Mouse (Mus musculus): ENCODE results near the gene Plcd3. TPM values are rescaled to one million over a fixed set of nuclear protein-coding genes. Genes with fewer than 3 reads are reported as not detected.

Plcd3 gene
- total and polyA plus RNA-seq, 3 experiments: 2.0 to 2.6 TPM; not detected in 1

DNA sequence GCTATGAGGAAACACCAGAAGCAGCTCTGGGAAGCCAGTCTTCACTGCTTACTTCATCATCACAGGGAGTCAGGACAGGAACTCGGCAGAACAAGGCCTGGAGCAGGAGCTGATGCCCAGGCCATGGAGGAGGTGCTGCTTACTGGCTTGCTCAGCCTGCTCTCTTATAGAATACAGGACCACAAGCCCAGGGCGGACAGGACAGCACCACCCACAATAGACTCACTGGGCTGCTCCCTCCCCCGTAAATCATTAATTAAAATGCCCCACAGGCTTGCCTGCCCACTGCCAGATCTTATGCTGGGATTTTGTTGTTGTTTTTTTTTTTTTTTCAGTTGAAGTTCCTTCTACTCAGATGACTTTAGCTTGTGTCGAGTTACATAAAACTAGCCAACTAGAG, 46.3 kb upstream of the Plcd3 start:
- Histone ChIP-seq H3K79me2 (ENCODE audit: control insufficient read depth, insufficient read depth, low read length, poor library complexity) (no peaks in the 10 kb centered on the region), H3K9me3 (replicated peaks; ENCODE audit: insufficient read depth, low read length) (no peaks in the 10 kb centered on the region), H3K4me3 (ENCODE audit: control insufficient read depth in 1 of 2, insufficient read depth in 1 of 2, low read depth in 2 of 2, low read length in 2 of 2) (no peak overlapping the region), H3K36me3 (ENCODE audit: control insufficient read depth in 1 of 2, insufficient read depth in 2 of 2, low read length in 2 of 2) (peaks cover 0 to 4% of the 10 kb centered on the region in 2 experiments; a peak in 1 of 4 replicates), H3K27me3 (ENCODE audit: control insufficient read depth in 1 of 2, insufficient read depth in 2 of 2, low read length in 2 of 2) (peaks cover 0 to 1% of the 10 kb centered on the region in 2 experiments; a peak in 1 of 4 replicates), H3K27ac (ENCODE audit: control insufficient read depth, low read depth, low read length) (no peak overlapping the region), H3K9ac (ENCODE audit: control insufficient read depth, low read depth, low read length, poor library complexity, severe bottlenecking) (no peak overlapping the region), H3K4me1 (ENCODE audit: control insufficient read depth in 1 of 2, insufficient read depth in 2 of 2, low read length in 2 of 2) (peaks cover 0 to 5% of the 10 kb centered on the region in 2 experiments; a peak in 3 of 4 replicates)
- TF ChIP-seq MAX (IDR thresholded peaks at IDR 0.05; ENCODE audit: low read length) (no peak), POLR2AphosphoS2 (IDR thresholded peaks at IDR 0.05; ENCODE audit: low read length) (no peak), SIN3A (IDR thresholded peaks at IDR 0.05; ENCODE audit: low read length) (no peak), TBP (IDR thresholded peaks at IDR 0.05; ENCODE audit: low read depth, low read length) (no peak), CTCF (IDR thresholded peaks at IDR 0.05 in 2 of 3, conservative IDR thresholded peaks at IDR 0.05 in 1 of 3; ENCODE audit: control insufficient read depth in 1 of 3, insufficient read depth in 1 of 3, low read depth in 2 of 3, low read length in 3 of 3, poor library complexity in 1 of 3, severe bottlenecking in 1 of 3) (no peak), ZMIZ1 (IDR thresholded peaks at IDR 0.05; ENCODE audit: low read depth, low read length) (no peak), CHD2 (IDR thresholded peaks at IDR 0.05; ENCODE audit: low read length) (no peak), UBTF (IDR thresholded peaks at IDR 0.05; ENCODE audit: borderline replicate concordance, insufficient read depth, low read depth, low read length) (no peak), RAD21 (IDR thresholded peaks at IDR 0.05; ENCODE audit: low read depth, low read length) (no peak), KAT2A (conservative IDR thresholded peaks at IDR 0.05; ENCODE audit: low read depth, low read length) (no peak), EP300 (IDR thresholded peaks at IDR 0.05; ENCODE audit: low read depth in 1 of 2, low read length in 2 of 2) (no peak), MXI1 (IDR thresholded peaks at IDR 0.05; ENCODE audit: low read depth, low read length) (no peak), RCOR1 (IDR thresholded peaks at IDR 0.05; ENCODE audit: low read depth, low read length) (no peak), TCF12 (IDR thresholded peaks at IDR 0.05; ENCODE audit: low read depth, low read length) (no peak), GABPA (IDR thresholded peaks at IDR 0.05; ENCODE audit: low read depth, low read length) (no peak), TAL1 (IDR thresholded peaks at IDR 0.05; ENCODE audit: low read length) (no peak), MAZ (IDR thresholded peaks at IDR 0.05; ENCODE audit: low read depth, low read length) (no peak), E2F4 (IDR thresholded peaks at IDR 0.05; ENCODE audit: borderline replicate concordance, low read depth, low read length) (no peak), ZNF384 (IDR thresholded peaks at IDR 0.05; ENCODE audit: low read depth, low read length) (no peak)
- no peak for DNase-seq (ENCODE audit: low read depth, low spot score)

- no peak overlapping the region for H3K9ac ChIP-seq (ENCODE audit: control insufficient read depth, low read depth, low read length, poor library complexity, severe bottlenecking)
- DNase-seq (ENCODE audit: low read depth, low spot score): no peak
- no peak overlapping the region for H3K27ac ChIP-seq (ENCODE audit: control insufficient read depth, low read depth, low read length)
- no peak overlapping the region for H3K4me3 ChIP-seq (ENCODE audit: control insufficient read depth in 1 of 2, insufficient read depth in 1 of 2, low read depth in 2 of 2, low read length in 2 of 2)
- no peaks in the 10 kb centered on the region for H3K9me3 ChIP-seq (replicated peaks; ENCODE audit: insufficient read depth, low read length)
- no peaks in the 10 kb centered on the region for H3K27me3 ChIP-seq (ENCODE audit: control insufficient read depth in 1 of 2, insufficient read depth in 2 of 2, low read length in 2 of 2)
- TF ChIP-seq EP300 (IDR thresholded peaks at IDR 0.05; ENCODE audit: low read depth in 1 of 2, low read length in 2 of 2): no peak
- TF ChIP-seq ZNF384 (IDR thresholded peaks at IDR 0.05; ENCODE audit: low read depth, low read length): 0 out of 2 replicates have a peak, but pooled peaks have one; percentile 17
- peaks cover 0 to 4% of the 10 kb centered on the region in 2 experiments; a peak in 1 of 4 replicates for H3K36me3 ChIP-seq (ENCODE audit: control insufficient read depth in 1 of 2, insufficient read depth in 2 of 2, low read length in 2 of 2)
- no peaks in the 10 kb centered on the region for H3K79me2 ChIP-seq (ENCODE audit: control insufficient read depth, insufficient read depth, low read length, poor library complexity)
- H3K4me1 ChIP-seq (ENCODE audit: control insufficient read depth in 1 of 2, insufficient read depth in 2 of 2, low read length in 2 of 2): peaks cover 0 to 5% of the 10 kb centered on the region in 2 experiments; a peak in 3 of 4 replicates
These were observed 44.9 kb upstream of the Plcd3 start for GRCm38 (mm10) chr11:103146386-103146785.
